Mouse (Mus musculus): ENCODE measurements at regions not wholly inside any gene's neighbourhood (a gene's known extent, or its start where the extent isn't known, plus 50 kb on each side); places are given as distances from the start of the nearest gene placed in this dataset.

DNA sequence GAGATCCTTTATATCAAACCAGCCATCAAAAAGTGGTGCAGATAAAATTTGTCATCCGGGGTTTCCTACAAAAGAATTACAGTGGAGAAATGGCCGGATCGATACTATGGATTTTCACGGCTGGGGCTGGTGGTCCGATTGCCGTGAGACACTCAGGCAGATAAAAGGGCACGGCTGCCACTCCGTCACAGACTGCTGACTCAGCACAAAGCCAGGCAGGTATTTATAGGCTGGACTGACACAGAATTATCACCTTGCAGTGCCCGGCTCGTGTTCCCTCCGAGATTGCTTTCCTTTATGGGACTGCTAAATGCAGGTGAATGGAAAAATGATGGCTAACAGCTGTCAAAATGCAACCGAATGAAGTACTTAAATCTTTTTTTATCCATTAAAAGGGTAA, 199.5 kb upstream of the Zfp64 start:
- H3K4me2 ChIP-seq (ENCODE audit: insufficient read depth, low read depth, poor library complexity, severe bottlenecking): no peak overlapping the region
- no peak for DNase-seq (ENCODE audit: extremely low read depth)
- no peaks in the 10 kb centered on the region for H3K27me3 ChIP-seq (replicated peaks)
- no peak overlapping the region for H3K27ac ChIP-seq (ENCODE audit: insufficient read depth, low read depth)
- in situ Hi-C loops (cut with MboI; ENCODE audit: low pct_ligation_motif_present, low pct_unique_long_range_greater_than_20kb, low sequenced_read_pairs) (no loop called here), dilution Hi-C loops (cut with MboI; ENCODE audit: extremely low pct_ligation_motif_present, extremely low pct_unique_long_range_greater_than_20kb, low sequenced_read_pairs) (no loop called here)
- peaks cover 88% of the 10 kb centered on the region for H3K9me3 ChIP-seq (replicated peaks; ENCODE audit: low read length)
- H3K9ac ChIP-seq (ENCODE audit: insufficient read depth, low read depth): no peak overlapping the region
- no peak for TF ChIP-seq RAD21 (IDR thresholded peaks at IDR 0.05; ENCODE audit: low read depth, low read length)
- peak; percentile 83 for TF ChIP-seq MAFK (IDR thresholded peaks at IDR 0.05; ENCODE audit: insufficient replicate concordance, low read length)
- TF ChIP-seq ZNF384 (IDR thresholded peaks at IDR 0.05; ENCODE audit: low read depth, low read length): no peak
- no peaks in the 10 kb centered on the region for H3K79me2 ChIP-seq (replicated peaks; ENCODE audit: control insufficient read depth, extremely low read depth, insufficient read depth, poor library complexity, severe bottlenecking)
- H3K36me3 ChIP-seq (replicated peaks in 1 of 2; ENCODE audit: control insufficient read depth in 1 of 2, insufficient read depth in 1 of 2, low read length in 1 of 2): no peaks in the 10 kb centered on the region
- no peaks in the 10 kb centered on the region for H3K4me1 ChIP-seq (ENCODE audit: control insufficient read depth in 1 of 2, insufficient read depth in 2 of 2)
- H3K4me3 ChIP-seq (replicated peaks in 1 of 3; ENCODE audit: low read depth in 2 of 3, low read length in 2 of 3, poor library complexity in 1 of 3): no peak overlapping the region

DNA sequence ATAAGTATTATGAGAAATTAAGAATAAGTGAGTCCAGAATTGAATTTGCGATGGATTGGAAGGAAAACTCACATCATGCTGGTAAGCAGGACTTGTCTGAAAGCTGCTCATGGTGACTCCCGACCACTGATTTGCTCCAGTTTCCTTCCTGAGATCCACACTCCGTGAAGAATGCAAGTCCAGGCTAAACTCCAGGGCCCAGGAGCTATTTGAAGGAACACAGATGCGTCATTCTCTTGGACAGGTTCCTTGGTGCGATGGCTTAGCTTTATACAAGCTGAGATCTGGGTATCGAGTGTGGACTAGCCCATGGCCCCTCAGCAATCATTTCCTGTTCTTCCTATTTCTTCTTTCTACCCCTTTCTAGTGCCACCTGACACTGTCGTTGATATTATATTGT, 192.3 kb upstream of the Zfp64 start:
- dilution Hi-C loops (cut with MboI; ENCODE audit: extremely low pct_ligation_motif_present, extremely low pct_unique_long_range_greater_than_20kb, low sequenced_read_pairs): no loop called here
- H3K4me3 ChIP-seq (replicated peaks in 1 of 3; ENCODE audit: low read depth in 2 of 3, low read length in 2 of 3, poor library complexity in 1 of 3): no peak overlapping the region
- no peaks in the 10 kb centered on the region for H3K27me3 ChIP-seq (replicated peaks)
- in situ Hi-C loops (cut with MboI; ENCODE audit: low pct_ligation_motif_present, low pct_unique_long_range_greater_than_20kb, low sequenced_read_pairs): no loop called here
- H3K4me2 ChIP-seq (ENCODE audit: insufficient read depth, low read depth, poor library complexity, severe bottlenecking): no peak overlapping the region
- no peak overlapping the region for H3K9ac ChIP-seq (ENCODE audit: insufficient read depth, low read depth)
- H3K27ac ChIP-seq (ENCODE audit: insufficient read depth, low read depth): no peak overlapping the region
- peaks cover 89% of the 10 kb centered on the region for H3K9me3 ChIP-seq (replicated peaks; ENCODE audit: low read length)
- TF ChIP-seq JUN (IDR thresholded peaks at IDR 0.05; ENCODE audit: insufficient read depth, low read depth, low read length) (no peak), NELFE (IDR thresholded peaks at IDR 0.05; ENCODE audit: low read depth, low read length) (no peak), CTCF (conservative IDR thresholded peaks at IDR 0.05 in 1 of 2, IDR thresholded peaks at IDR 0.05 in 1 of 2; ENCODE audit: low read depth in 2 of 2, low read length in 2 of 2) (no peak), HCFC1 (IDR thresholded peaks at IDR 0.05; ENCODE audit: low read depth, low read length) (no peak), TCF12 (IDR thresholded peaks at IDR 0.05; ENCODE audit: low read depth, low read length) (no peak), USF1 (IDR thresholded peaks at IDR 0.05; ENCODE audit: low read depth, low read length) (no peak), UBTF (IDR thresholded peaks at IDR 0.05; ENCODE audit: low read depth, low read length) (no peak), NRF1 (IDR thresholded peaks at IDR 0.05; ENCODE audit: low read depth, low read length) (no peak), MXI1 (IDR thresholded peaks at IDR 0.05; ENCODE audit: low read depth, low read length) (no peak), MAFK (IDR thresholded peaks at IDR 0.05; ENCODE audit: insufficient replicate concordance, low read length) (no peak), E2F4 (IDR thresholded peaks at IDR 0.05; ENCODE audit: insufficient replicate concordance, low read depth, low read length) (no peak), MEF2A (IDR thresholded peaks at IDR 0.05; ENCODE audit: borderline replicate concordance, low read depth, low read length) (no peak), MAX (IDR thresholded peaks at IDR 0.05; ENCODE audit: low read length) (no peak), ZNF384 (IDR thresholded peaks at IDR 0.05; ENCODE audit: low read depth, low read length) (no peak), ZC3H11A (IDR thresholded peaks at IDR 0.05; ENCODE audit: low read depth, low read length) (no peak), KAT2A (IDR thresholded peaks at IDR 0.05; ENCODE audit: insufficient replicate concordance, low read length) (no peak), CHD2 (IDR thresholded peaks at IDR 0.05; ENCODE audit: low read length) (no peak), POLR2AphosphoS2 (IDR thresholded peaks at IDR 0.05; ENCODE audit: low read depth, low read length) (no peak)
- H3K36me3 ChIP-seq (replicated peaks in 1 of 2; ENCODE audit: control insufficient read depth in 1 of 2, insufficient read depth in 1 of 2, low read length in 1 of 2): no peaks in the 10 kb centered on the region
- H3K4me1 ChIP-seq (ENCODE audit: control insufficient read depth in 1 of 2, insufficient read depth in 2 of 2): no peaks in the 10 kb centered on the region
- no peaks in the 10 kb centered on the region for H3K79me2 ChIP-seq (replicated peaks; ENCODE audit: control insufficient read depth, extremely low read depth, insufficient read depth, poor library complexity, severe bottlenecking)
- DNase-seq (ENCODE audit: extremely low read depth): no peak

Data from CH12.LX (cell line).